Mouse (Mus musculus) forebrain, embryonic 11.5 days (tissue): ENCODE results near the gene Gm26938. TPM values are rescaled to one million over a fixed set of nuclear protein-coding genes. Genes with fewer than 3 reads are reported as not detected.
A peak's percentile ranks its signal among the peaks of the same experiment; 100 is the strongest.

Experiments used
- ATAC-seq: fragments of 200-750 bp; cut with Nextera tagmentation; replicated peaks from 2 replicates; pipeline ENCODE4 v1.8.0; 2017; ENCODE audit warnings: moderate TSS enrichment; ENCODE audit not compliant: low FRiP score
- DNase-seq: peaks from one replicate; pipeline ENCODE4 v3.0.0-alpha.2; 2017; ENCODE audit warnings: low spot score
- H3K27ac ChIP-seq: fragments of 300-500 bp; sonication (generic); 2 replicates; pipeline ENCODE4 v1.5.1; 2014; ENCODE audit warnings: low read depth, low read length
- H3K27me3 ChIP-seq: fragments of 300-500 bp; sonication (generic); 2 replicates; pipeline ENCODE4 v1.6.1; 2014; ENCODE audit warnings: mild to moderate bottlenecking, low read length, mixed read lengths; ENCODE audit not compliant: control insufficient read depth, insufficient read depth
- H3K36me3 ChIP-seq: fragments of 300-500 bp; sonication (generic); 2 replicates; pipeline ENCODE4 v1.6.1; 2014; ENCODE audit warnings: mild to moderate bottlenecking, low read length, moderate library complexity, mixed read lengths; ENCODE audit not compliant: control insufficient read depth, insufficient read depth
- H3K4me1 ChIP-seq: fragments of 300-500 bp; sonication (generic); replicated peaks from 2 replicates; pipeline ENCODE4 v1.6.1; 2014; ENCODE audit warnings: low read length, mixed read lengths; ENCODE audit not compliant: control insufficient read depth, insufficient read depth
- H3K4me2 ChIP-seq: fragments of 300-500 bp; sonication (generic); 2 replicates; pipeline ENCODE4 v1.6.1; 2014; ENCODE audit warnings: low read depth, mild to moderate bottlenecking, low read length, moderate library complexity, mixed read lengths; ENCODE audit not compliant: severe bottlenecking
- H3K4me3 ChIP-seq: fragments of 300-500 bp; sonication (generic); 2 replicates; pipeline ENCODE4 v1.5.1; 2014; ENCODE audit warnings: low read depth, low read length
- H3K9ac ChIP-seq: fragments of 300-500 bp; sonication (generic); 2 replicates; pipeline ENCODE4 v1.6.1; 2014; ENCODE audit warnings: low read length
- H3K9me3 ChIP-seq: fragments of 300-500 bp; sonication (generic); 2 replicates; pipeline ENCODE4 v1.6.1; 2016; ENCODE audit warnings: low read length, mixed read lengths; ENCODE audit not compliant: control insufficient read depth
- WGBS: fragments of 180-500 bp; shearing (Covaris S2); extraction: QIAGEN DNeasy Blood & Tissue Kit; methylation state at CpG from one replicate; pipeline ENCODE4 v1.1.7; 2014; 5-methylcytosine and 5-hydroxymethylcytosine counted together
- polyA plus RNA-seq: library from polyadenylated mRNA; unstranded; fragments of >200 nt; fragmentation: Nextera tagmentation; extraction: Ambion mirVana; gene quantifications from 2 replicates; pipeline ENCODE4 v1.2.1, GENCODE M21; 2014

Gene Gm26938
- polyA plus RNA-seq, 1 experiment from 2014 or later = 0.27 TPM

DNA sequence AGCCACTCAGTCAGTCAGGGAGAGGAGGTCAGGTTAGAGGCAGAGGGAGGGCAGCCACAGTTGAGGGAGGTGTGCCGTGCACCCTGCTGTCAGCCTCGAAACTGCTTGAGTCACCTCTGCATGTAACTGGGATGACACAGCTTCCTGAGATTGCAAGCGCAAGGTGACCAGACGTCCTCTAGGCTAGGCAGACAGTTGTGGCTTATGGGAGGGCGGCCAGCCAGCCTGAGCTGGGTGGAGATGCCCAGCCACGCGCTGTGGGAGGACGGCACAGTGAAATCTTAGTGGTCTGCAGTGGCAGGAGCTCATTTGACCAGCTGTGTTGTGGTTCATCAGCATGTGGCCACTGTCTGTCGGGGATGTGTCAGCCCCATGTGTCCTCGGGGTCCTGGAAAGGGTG is 31.3 kb downstream of the Gm26938 start:
- ATAC-seq (no peak), DNase-seq (no peak)
- no peak overlapping the region for H3K4me2 ChIP-seq
- H3K9me3 ChIP-seq = no peaks in the 10 kb centered on the region
- no peak overlapping the region for H3K4me3 ChIP-seq
- peaks cover 27% of the 10 kb centered on the region for H3K4me1 ChIP-seq
- WGBS = 70% methylated on average over 10 of the region's 10 CpGs
- H3K27me3 ChIP-seq = no peaks in the 10 kb centered on the region
- H3K9ac ChIP-seq = no peak overlapping the region
- H3K36me3 ChIP-seq = no peaks in the 10 kb centered on the region
- H3K27ac ChIP-seq = no peak overlapping the region

DNA sequence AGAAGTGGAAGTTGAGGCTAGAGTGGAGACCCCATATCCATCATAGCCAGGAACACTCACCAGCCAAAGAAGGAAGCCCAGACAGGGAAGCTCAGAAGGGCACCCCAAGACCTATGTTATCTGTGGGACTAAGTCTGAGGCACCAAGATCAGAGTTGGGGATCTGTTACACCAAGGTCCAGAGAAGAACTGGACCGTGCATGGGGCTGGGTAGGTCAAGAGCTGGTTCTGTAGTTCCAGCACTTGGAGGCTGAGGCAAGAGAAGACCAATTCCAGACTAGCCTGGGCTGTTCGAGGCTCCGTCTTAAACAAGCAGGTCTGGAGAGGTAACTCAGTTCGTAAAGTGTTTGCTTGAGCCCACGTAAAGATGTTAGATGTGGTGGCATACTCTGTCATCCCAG is 32.1 kb downstream of the Gm26938 start:
- Histone ChIP-seq H3K9ac (no peak overlapping the region), H3K4me3 (no peak overlapping the region), H3K27me3 (no peaks in the 10 kb centered on the region), H3K36me3 (no peaks in the 10 kb centered on the region), H3K4me1 (peaks cover 27% of the 10 kb centered on the region), H3K27ac (no peak overlapping the region), H3K9me3 (no peaks in the 10 kb centered on the region), H3K4me2 (peak overlapping the region; percentile 2; the same call in 1 of the 2 replicates)
- DNase-seq = no peak
- 89% methylated on average over 5 of the region's 5 CpGs for WGBS
- no peak for ATAC-seq

DNA sequence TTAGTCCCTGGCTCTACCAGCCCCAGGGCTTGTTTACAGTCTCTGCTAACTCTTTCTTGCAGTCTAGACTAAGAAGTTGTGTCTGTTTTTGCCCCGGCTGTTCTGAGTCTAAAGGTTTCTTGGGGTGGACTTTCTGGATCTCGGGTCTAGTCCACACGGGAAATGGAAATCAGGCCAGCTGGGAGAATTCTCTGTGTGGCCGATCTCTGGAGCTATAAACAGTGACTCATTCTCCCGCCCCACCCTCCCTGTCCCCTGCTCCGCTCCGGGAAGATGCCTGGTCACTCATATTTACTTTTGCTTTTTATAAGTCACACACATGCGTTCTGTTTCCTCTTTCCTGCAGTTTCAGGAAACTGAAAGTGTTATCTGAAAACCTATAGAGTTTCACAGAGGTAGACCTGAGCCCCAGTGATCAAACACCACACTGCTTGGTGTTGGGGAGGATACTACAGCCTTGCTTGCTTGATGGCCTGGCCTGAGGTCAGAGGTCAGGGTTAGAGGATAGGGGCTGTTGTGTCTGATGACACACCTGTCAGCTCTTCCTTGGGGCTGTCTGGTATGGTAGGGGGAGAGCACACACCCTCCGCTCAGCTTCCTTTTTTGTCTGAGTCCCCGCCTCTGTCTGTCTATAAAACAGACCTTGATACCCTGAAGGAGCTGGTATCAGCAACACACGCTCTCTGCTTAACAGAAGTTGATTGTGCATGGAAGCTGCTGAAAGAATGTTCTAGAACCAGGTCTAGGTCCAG is 32.7 kb downstream of the Gm26938 start:
- Histone ChIP-seq H3K4me1 (peaks cover 24% of the 10 kb centered on the region), H3K4me2 (peak overlapping the region; percentile 2; the same call in 1 of the 2 replicates), H3K9me3 (no peaks in the 10 kb centered on the region), H3K27ac (no peak overlapping the region), H3K4me3 (no peak overlapping the region), H3K36me3 (no peaks in the 10 kb centered on the region), H3K9ac (no peak overlapping the region), H3K27me3 (no peaks in the 10 kb centered on the region)
- DNase-seq (no peak), ATAC-seq (no peak)
- WGBS = 77% methylated on average over 11 of the region's 11 CpGs

- H3K27me3 ChIP-seq = no peaks in the 10 kb centered on the region
- no peak overlapping the region for H3K4me2 ChIP-seq
- DNase-seq (no peak), ATAC-seq (no peak)
- peaks cover 19% of the 10 kb centered on the region for H3K4me1 ChIP-seq
- no peaks in the 10 kb centered on the region for H3K9me3 ChIP-seq
- WGBS = 77% methylated on average over 3 of the region's 3 CpGs
- no peaks in the 10 kb centered on the region for H3K36me3 ChIP-seq
- H3K27ac ChIP-seq = no peak overlapping the region
- H3K4me3 ChIP-seq = no peak overlapping the region
- H3K9ac ChIP-seq = no peak overlapping the region
Observed at GRCm38 (mm10) chr5:139792966-139793337, 33.3 kb downstream of the Gm26938 start.

- DNase-seq (no peak), ATAC-seq (no peak)
- no peaks in the 10 kb centered on the region for H3K27me3 ChIP-seq
- peaks cover 12% of the 10 kb centered on the region for H3K4me1 ChIP-seq
- no peaks in the 10 kb centered on the region for H3K36me3 ChIP-seq
- peak overlapping the region; percentile 100 for H3K4me2 ChIP-seq
- H3K4me3 ChIP-seq = peak overlapping the region; percentile 82
- WGBS = 24% methylated on average over 11 of the region's 11 CpGs
- no peaks in the 10 kb centered on the region for H3K9me3 ChIP-seq
- no peak overlapping the region for H3K27ac ChIP-seq
- peak overlapping the region; percentile 75 for H3K9ac ChIP-seq
Observed at GRCm38 (mm10) chr5:139792159-139792775, 33.9 kb downstream of the Gm26938 start.

- H3K9me3 ChIP-seq = no peaks in the 10 kb centered on the region
- peak within 1 kb of the TSS; percentile 100 for H3K4me2 ChIP-seq
- DNase-seq (peak; percentile 99), ATAC-seq (peak; percentile 89)
- WGBS = under 1% methylated on average over 91 of the region's 92 CpGs
- H3K4me3 ChIP-seq = peak within 1 kb of the TSS; percentile 82
- H3K9ac ChIP-seq = peak within 1 kb of the TSS; percentile 75
- no peaks in the 10 kb centered on the region for H3K27me3 ChIP-seq
- H3K27ac ChIP-seq = no peak within 1 kb of the TSS
- H3K4me1 ChIP-seq = peaks cover 5% of the 10 kb centered on the region; the same call in 1 of the 2 replicates
- H3K36me3 ChIP-seq = no peaks in the 10 kb centered on the region
Observed at GRCm38 (mm10) chr5:139791227-139792158, 34.7 kb downstream of the Gm26938 start, which contains the start of gene Mafk. Mafk (plus strand) TSS chr5:139791513.

GRCm38 (mm10) chr5:139789466-139789865 is 36.7 kb downstream of the Gm26938 start:
- DNase-seq = no peak
- Histone ChIP-seq H3K9me3 (no peaks in the 10 kb centered on the region), H3K4me2 (no peak overlapping the region), H3K9ac (no peak overlapping the region), H3K4me1 (peaks cover 4% of the 10 kb centered on the region; the same call in 1 of the 2 replicates), H3K4me3 (no peak overlapping the region), H3K27me3 (no peaks in the 10 kb centered on the region), H3K36me3 (no peaks in the 10 kb centered on the region), H3K27ac (no peak overlapping the region)
- WGBS = 69% methylated on average over 4 of the region's 4 CpGs
- ATAC-seq = no peak

- ATAC-seq (no peak), DNase-seq (no peak)
- H3K36me3 ChIP-seq = no peaks in the 10 kb centered on the region
- no peak overlapping the region for H3K4me3 ChIP-seq
- 86% methylated on average over 8 of the region's 8 CpGs for WGBS
- no peak overlapping the region for H3K4me2 ChIP-seq
- no peak overlapping the region for H3K9ac ChIP-seq
- H3K4me1 ChIP-seq = no peaks in the 10 kb centered on the region
- H3K9me3 ChIP-seq = no peaks in the 10 kb centered on the region
- no peaks in the 10 kb centered on the region for H3K27me3 ChIP-seq
- H3K27ac ChIP-seq = no peak overlapping the region
Observed at GRCm38 (mm10) chr5:139781406-139781805, 44.8 kb downstream of the Gm26938 start.
